Mouse (Mus musculus) olfactory bulb, adult 2 months (tissue): ENCODE data around the gene Olfml3. TPM values are rescaled to one million over a fixed set of nuclear protein-coding genes. Genes with fewer than 3 reads are reported as not detected.

ENCODE experiments used
- H3K27ac ChIP-seq: fragments of 200-500 bp; 2 replicates; pipeline ENCODE4 v1.5.1; 2012; ENCODE audit warnings: low read depth, low read length; ENCODE audit not compliant: insufficient read depth
- H3K4me1 ChIP-seq: fragments of 200-500 bp; 2 replicates; pipeline ENCODE4 v1.6.1; 2012; ENCODE audit warnings: low read length; ENCODE audit not compliant: control insufficient read depth, insufficient read depth
- H3K4me3 ChIP-seq: fragments of 200-500 bp; 2 replicates; pipeline ENCODE4 v1.5.1; 2012; ENCODE audit warnings: mild to moderate bottlenecking, low read depth, low read length, moderate library complexity; ENCODE audit not compliant: insufficient read depth
- CTCF ChIP-seq: fragments of 200-500 bp; IDR thresholded peaks from 2 replicates; pipeline ENCODE4 v1.5.1; 2012; ENCODE audit warnings: low read depth, mild to moderate bottlenecking, low read length, moderate library complexity; ENCODE audit not compliant: insufficient read depth
- POLR2A ChIP-seq: fragments of 200-500 bp; IDR thresholded peaks from 2 replicates; pipeline ENCODE4 v1.6.1; 2012; ENCODE audit warnings: mild to moderate bottlenecking, low read depth, low read length, moderate library complexity; ENCODE audit not compliant: insufficient read depth
- WGBS: fragments of 180-500 bp; shearing (Covaris S2); methylation state at CpG from one replicate; pipeline ENCODE4 v1.1.7; 2018; 5-methylcytosine and 5-hydroxymethylcytosine counted together
- polyA plus RNA-seq: library from polyadenylated mRNA; stranded (reverse); fragments of >200 nt; gene quantifications from 2 replicates; pipeline ENCODE4 v1.2.4, GENCODE M21; 2012; ENCODE audit warnings: low replicate concordance; ENCODE audit not compliant: missing spikeins, insufficient read depth, insufficient read length

Gene Olfml3
- polyA plus RNA-seq, 1 experiment, result not detected

GRCm38 (mm10) chr3:103733799-103734695 is 3.8 kb downstream of the Olfml3 start:
- TF ChIP-seq POLR2A (no peak), CTCF (no peak)
- Histone ChIP-seq H3K4me1 (peaks cover 54% of the 10 kb centered on the region), H3K27ac (peak overlapping the region; percentile 96), H3K4me3 (no peak overlapping the region)
- 8% methylated on average over 19 of the region's 19 CpGs for WGBS

- H3K4me1 ChIP-seq, result peaks cover 54% of the 10 kb centered on the region
- TF ChIP-seq CTCF, result no peak
- TF ChIP-seq POLR2A, result no peak
Observed at GRCm38 (mm10) chr3:103733176-103733575, 4.6 kb downstream of the Olfml3 start.

GRCm38 (mm10) chr3:103732116-103732515 is 5.7 kb downstream of the Olfml3 start:
- no peak for TF ChIP-seq POLR2A
- no peak for TF ChIP-seq CTCF
- peak overlapping the region; percentile 50; the same call in 1 of the 2 replicates for H3K27ac ChIP-seq
- H3K4me1 ChIP-seq, result peaks cover 45% of the 10 kb centered on the region
- WGBS, result 65% methylated on average over 3 of the region's 3 CpGs
- H3K4me3 ChIP-seq, result no peak overlapping the region

More at GRCm38 (mm10) chr3:103733176-103733575, 4.6 kb downstream of the Olfml3 start:
- WGBS, result 31% methylated on average over 2 of the region's 2 CpGs
- Histone ChIP-seq H3K4me3 (no peak overlapping the region), H3K27ac (peak overlapping the region; percentile 75)

- TF ChIP-seq CTCF, result no peak
- TF ChIP-seq POLR2A, result no peak
- Histone ChIP-seq H3K4me1 (peaks cover 29% of the 10 kb centered on the region), H3K4me3 (no peak overlapping the region), H3K27ac (no peak overlapping the region)
- 93% methylated on average over 9 of the region's 9 CpGs for WGBS
Observed at GRCm38 (mm10) chr3:103729850-103730249, 8.0 kb downstream of the Olfml3 start.

- TF ChIP-seq CTCF (no peak), POLR2A (no peak)
- 51% methylated on average over 2 of the region's 2 CpGs for WGBS
- no peak overlapping the region for H3K4me3 ChIP-seq
Observed at GRCm38 (mm10) chr3:103727813-103728326, 9.9 kb downstream of the Olfml3 start.

GRCm38 (mm10) chr3:103726642-103727041 is 11.2 kb downstream of the Olfml3 start:
- no peak overlapping the region for H3K27ac ChIP-seq
- no peak for TF ChIP-seq CTCF
- no peak for TF ChIP-seq POLR2A
- no peak overlapping the region for H3K4me3 ChIP-seq
- 66% methylated on average over 3 of the region's 3 CpGs for WGBS
- peaks cover 5% of the 10 kb centered on the region; the same call in 1 of the 2 replicates for H3K4me1 ChIP-seq

More at GRCm38 (mm10) chr3:103727813-103728326, 9.9 kb downstream of the Olfml3 start:
- Histone ChIP-seq H3K4me1 (peaks cover 11% of the 10 kb centered on the region), H3K27ac (no peak overlapping the region; the same call in 1 of the 2 replicates)

- no peak for TF ChIP-seq POLR2A
- TF ChIP-seq CTCF, result no peak
Observed at GRCm38 (mm10) chr3:103724137-103724536, 13.7 kb downstream of the Olfml3 start.

GRCm38 (mm10) chr3:103718728-103719127 is 19.1 kb downstream of the Olfml3 start:
- WGBS, result 91% methylated on average over 4 of the region's 4 CpGs
- Histone ChIP-seq H3K4me1 (peaks cover 23% of the 10 kb centered on the region), H3K4me3 (no peak overlapping the region), H3K27ac (no peak overlapping the region)
- TF ChIP-seq POLR2A (no peak), CTCF (no peak)

More at GRCm38 (mm10) chr3:103724137-103724536, 13.7 kb downstream of the Olfml3 start:
- no peak overlapping the region for H3K27ac ChIP-seq
- WGBS, result 57% methylated on average over 3 of the region's 3 CpGs
- H3K4me3 ChIP-seq, result no peak overlapping the region
- peaks cover 8% of the 10 kb centered on the region; the same call in 1 of the 2 replicates for H3K4me1 ChIP-seq
